Mouse (Mus musculus): ENCODE data around the gene Ccl27a. TPM values are rescaled to one million over a fixed set of nuclear protein-coding genes. Genes with fewer than 3 reads are reported as not detected.
"Not testable (repeated sequence)": the region's sequence is repeated elsewhere in the genome, so short reads cannot be mapped to it uniquely, and the experiment has no call there.

Gene Ccl27a
- total and polyA plus RNA-seq, 3 experiments = 6.4 to 12.1 TPM; not detected in 1

- peak; percentile 91 for TF ChIP-seq ZKSCAN1 (IDR thresholded peaks at IDR 0.05; ENCODE audit: low read depth, low read length)
- H3K27me3 ChIP-seq (ENCODE audit: control insufficient read depth in 1 of 2, insufficient read depth in 2 of 2, low read length in 2 of 2); H3K79me2 ChIP-seq (ENCODE audit: control insufficient read depth, insufficient read depth, low read length, poor library complexity); H3K9ac ChIP-seq (ENCODE audit: control insufficient read depth, low read depth, low read length, poor library complexity, severe bottlenecking); H3K4me3 ChIP-seq (ENCODE audit: control insufficient read depth in 1 of 2, insufficient read depth in 1 of 2, low read depth in 2 of 2, low read length in 2 of 2); H3K9me3 ChIP-seq (replicated peaks; ENCODE audit: insufficient read depth, low read length); DNase-seq (ENCODE audit: low read depth, low spot score); H3K4me1 ChIP-seq (ENCODE audit: control insufficient read depth in 1 of 2, insufficient read depth in 2 of 2, low read length in 2 of 2); H3K27ac ChIP-seq (ENCODE audit: control insufficient read depth, low read depth, low read length); H3K36me3 ChIP-seq (ENCODE audit: control insufficient read depth in 1 of 2, insufficient read depth in 2 of 2, low read length in 2 of 2): not testable (repeated sequence)
Observed at GRCm38 (mm10) chr4:41775840-41776239, 1.8 kb upstream of the Ccl27a start.

DNA sequence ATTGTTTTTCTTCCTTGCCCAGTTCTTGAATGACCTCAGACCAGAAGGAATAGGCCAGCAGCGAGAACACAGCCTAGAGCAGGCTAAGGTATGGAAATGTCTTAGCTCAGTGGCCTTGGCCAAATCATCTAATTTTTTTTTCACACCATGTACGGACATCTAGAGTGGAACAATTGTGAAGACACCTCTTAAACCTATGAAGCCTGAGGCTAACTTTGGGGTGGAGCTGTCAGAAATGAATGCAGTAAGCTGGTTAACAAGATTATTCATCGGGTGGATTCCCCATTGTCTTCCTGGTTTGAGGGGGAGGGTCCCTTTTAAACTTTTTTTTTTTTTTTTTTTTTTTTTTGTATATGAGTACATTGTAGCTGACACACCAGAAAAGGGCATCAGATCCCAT is 459 bp upstream of the Ccl27a start:
- peak overlapping the region; percentile 43 for H3K9ac ChIP-seq (ENCODE audit: control insufficient read depth, low read depth, low read length, poor library complexity, severe bottlenecking)
- peak overlapping the region; percentile 29 for H3K27ac ChIP-seq (ENCODE audit: control insufficient read depth, low read depth, low read length)
- not testable (repeated sequence) for H3K4me1 ChIP-seq (ENCODE audit: control insufficient read depth in 1 of 2, insufficient read depth in 2 of 2, low read length in 2 of 2); H3K9me3 ChIP-seq (replicated peaks; ENCODE audit: insufficient read depth, low read length); H3K27me3 ChIP-seq (ENCODE audit: control insufficient read depth in 1 of 2, insufficient read depth in 2 of 2, low read length in 2 of 2); H3K36me3 ChIP-seq (ENCODE audit: control insufficient read depth in 1 of 2, insufficient read depth in 2 of 2, low read length in 2 of 2); H3K79me2 ChIP-seq (ENCODE audit: control insufficient read depth, insufficient read depth, low read length, poor library complexity)
- peak; percentile 59 for TF ChIP-seq ZNF384 (IDR thresholded peaks at IDR 0.05; ENCODE audit: low read depth, low read length)
- H3K4me3 ChIP-seq (ENCODE audit: control insufficient read depth in 1 of 2, insufficient read depth in 1 of 2, low read depth in 2 of 2, low read length in 2 of 2) = peak overlapping the region; percentile 24 to 44; a peak in 3 of 4 replicates
- DNase-seq (ENCODE audit: low read depth, low spot score) = peak; percentile 26

- TF ChIP-seq EP300 (IDR thresholded peaks at IDR 0.05; ENCODE audit: low read depth in 1 of 2, low read length in 2 of 2) (0 out of 4 replicates have a peak, but pooled peaks of 1 of the 2 experiments have one; percentile 12), POLR2AphosphoS2 (IDR thresholded peaks at IDR 0.05; ENCODE audit: low read length) (0 out of 2 replicates have a peak, but pooled peaks have one; percentile 17)
- H3K27me3 ChIP-seq (ENCODE audit: control insufficient read depth in 1 of 2, insufficient read depth in 2 of 2, low read length in 2 of 2); H3K79me2 ChIP-seq (ENCODE audit: control insufficient read depth, insufficient read depth, low read length, poor library complexity); H3K4me1 ChIP-seq (ENCODE audit: control insufficient read depth in 1 of 2, insufficient read depth in 2 of 2, low read length in 2 of 2); H3K9me3 ChIP-seq (replicated peaks; ENCODE audit: insufficient read depth, low read length); H3K36me3 ChIP-seq (ENCODE audit: control insufficient read depth in 1 of 2, insufficient read depth in 2 of 2, low read length in 2 of 2): not testable (repeated sequence)
- DNase-seq (ENCODE audit: low read depth, low spot score) = peak; percentile 87
- peak overlapping the region; percentile 77 for H3K27ac ChIP-seq (ENCODE audit: control insufficient read depth, low read depth, low read length)
- H3K9ac ChIP-seq (ENCODE audit: control insufficient read depth, low read depth, low read length, poor library complexity, severe bottlenecking) = peak overlapping the region; percentile 62
- peak overlapping the region; percentile 74 to 78; a peak in 3 of 4 replicates for H3K4me3 ChIP-seq (ENCODE audit: control insufficient read depth in 1 of 2, insufficient read depth in 1 of 2, low read depth in 2 of 2, low read length in 2 of 2)
Observed at GRCm38 (mm10) chr4:41773502-41773901, 545 bp downstream of the Ccl27a start.

GRCm38 (mm10) chr4:41772946-41773345 is 1.1 kb downstream of the Ccl27a start:
- H3K27me3 ChIP-seq (ENCODE audit: control insufficient read depth in 1 of 2, insufficient read depth in 2 of 2, low read length in 2 of 2); H3K4me1 ChIP-seq (ENCODE audit: control insufficient read depth in 1 of 2, insufficient read depth in 2 of 2, low read length in 2 of 2); H3K79me2 ChIP-seq (ENCODE audit: control insufficient read depth, insufficient read depth, low read length, poor library complexity); H3K36me3 ChIP-seq (ENCODE audit: control insufficient read depth in 1 of 2, insufficient read depth in 2 of 2, low read length in 2 of 2); H3K9me3 ChIP-seq (replicated peaks; ENCODE audit: insufficient read depth, low read length): not testable (repeated sequence)
- Histone ChIP-seq H3K4me3 (ENCODE audit: control insufficient read depth in 1 of 2, insufficient read depth in 1 of 2, low read depth in 2 of 2, low read length in 2 of 2) (peak overlapping the region; percentile 31 to 41; a peak in 3 of 4 replicates), H3K9ac (ENCODE audit: control insufficient read depth, low read depth, low read length, poor library complexity, severe bottlenecking) (peak overlapping the region; percentile 32; the same call in 1 of the 2 replicates), H3K27ac (ENCODE audit: control insufficient read depth, low read depth, low read length) (peak overlapping the region; percentile 42; the same call in 1 of the 2 replicates)
- peak; percentile 42 for DNase-seq (ENCODE audit: low read depth, low spot score)
- 0 out of 2 replicates have a peak, but pooled peaks have one; percentile 11 for TF ChIP-seq ETS1 (IDR thresholded peaks at IDR 0.05; ENCODE audit: low read depth, low read length)

DNA sequence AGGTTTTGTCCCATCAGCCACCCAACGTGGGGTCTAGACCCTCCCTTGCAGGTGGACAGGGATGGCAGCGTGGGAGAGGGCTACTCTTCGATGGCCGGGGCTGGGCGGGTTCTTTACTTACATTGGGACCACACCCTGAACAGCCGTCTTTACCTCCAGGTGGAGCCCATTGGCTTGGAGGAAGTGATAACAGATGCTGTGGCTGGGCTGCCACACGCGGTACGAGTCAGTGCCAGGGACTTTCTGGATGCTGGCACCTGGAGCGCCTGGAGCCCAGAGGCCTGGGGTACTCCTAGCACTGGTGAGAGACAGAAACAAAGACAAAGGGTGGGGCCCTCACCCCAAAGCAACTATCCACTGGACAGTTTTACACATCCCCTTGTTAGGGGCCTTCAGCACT is 6.7 kb downstream of the Ccl27a start:
- H3K9ac ChIP-seq (ENCODE audit: control insufficient read depth, low read depth, low read length, poor library complexity, severe bottlenecking); H3K9me3 ChIP-seq (replicated peaks; ENCODE audit: insufficient read depth, low read length); H3K4me3 ChIP-seq (ENCODE audit: control insufficient read depth in 1 of 2, insufficient read depth in 1 of 2, low read depth in 2 of 2, low read length in 2 of 2); H3K79me2 ChIP-seq (ENCODE audit: control insufficient read depth, insufficient read depth, low read length, poor library complexity); H3K4me1 ChIP-seq (ENCODE audit: control insufficient read depth in 1 of 2, insufficient read depth in 2 of 2, low read length in 2 of 2); H3K27me3 ChIP-seq (ENCODE audit: control insufficient read depth in 1 of 2, insufficient read depth in 2 of 2, low read length in 2 of 2); DNase-seq (ENCODE audit: low read depth, low spot score); H3K36me3 ChIP-seq (ENCODE audit: control insufficient read depth in 1 of 2, insufficient read depth in 2 of 2, low read length in 2 of 2); H3K27ac ChIP-seq (ENCODE audit: control insufficient read depth, low read depth, low read length): not testable (repeated sequence)

DNA sequence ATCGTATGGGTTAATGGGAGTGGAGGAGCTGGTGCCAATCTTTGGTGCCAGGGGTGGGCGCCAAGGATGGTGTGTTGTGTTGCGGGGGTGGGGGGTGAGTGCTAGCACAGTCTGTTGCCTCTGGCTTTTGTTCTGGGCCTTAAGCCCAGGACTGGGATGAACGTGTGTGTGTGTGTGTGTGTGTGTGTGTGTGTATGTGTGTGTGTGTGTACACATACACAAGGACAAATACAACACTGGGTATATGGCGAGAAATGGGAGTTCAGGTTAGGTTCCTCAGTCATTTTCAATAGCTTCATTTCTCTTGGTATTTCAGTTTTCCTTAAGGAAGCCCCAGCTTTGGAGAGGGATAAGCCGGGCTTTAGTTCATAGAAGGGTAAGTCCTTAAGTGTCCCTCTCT is 10.9 kb downstream of the Ccl27a start:
- H3K4me1 ChIP-seq (ENCODE audit: control insufficient read depth in 1 of 2, insufficient read depth in 2 of 2, low read length in 2 of 2) = peaks cover 6 to 15% of the 10 kb centered on the region in 2 experiments
- not testable (repeated sequence) for H3K79me2 ChIP-seq (ENCODE audit: control insufficient read depth, insufficient read depth, low read length, poor library complexity)
- peaks cover 0 to 13% of the 10 kb centered on the region in 2 experiments; a peak in 2 of 4 replicates for H3K36me3 ChIP-seq (ENCODE audit: control insufficient read depth in 1 of 2, insufficient read depth in 2 of 2, low read length in 2 of 2)

More for the DNA sequence above, 10.9 kb downstream of the Ccl27a start:
- H3K4me3 ChIP-seq (ENCODE audit: control insufficient read depth in 1 of 2, insufficient read depth in 1 of 2, low read depth in 2 of 2, low read length in 2 of 2); H3K27me3 ChIP-seq (ENCODE audit: control insufficient read depth in 1 of 2, insufficient read depth in 2 of 2, low read length in 2 of 2); H3K9ac ChIP-seq (ENCODE audit: control insufficient read depth, low read depth, low read length, poor library complexity, severe bottlenecking); H3K27ac ChIP-seq (ENCODE audit: control insufficient read depth, low read depth, low read length); DNase-seq (ENCODE audit: low read depth, low spot score); H3K9me3 ChIP-seq (replicated peaks; ENCODE audit: insufficient read depth, low read length): not testable (repeated sequence)
